Mouse (Mus musculus) midbrain, embryonic 12.5 days (tissue): ENCODE measurements around the gene Nxpe3. TPM values are rescaled to one million over a fixed set of nuclear protein-coding genes. Genes with fewer than 3 reads are reported as not detected.

Source experiments
- polyA plus RNA-seq: library from polyadenylated mRNA; unstranded; fragments of >200 nt; fragmentation: Nextera tagmentation; extraction: Ambion mirVana; gene quantifications from 2 replicates; pipeline ENCODE4 v1.2.1, GENCODE M21; 2016

Nxpe3 gene
- polyA plus RNA-seq, 1 experiment from 2014 or later: 1.1 TPM

Other genes starting within 250 kb of the Nxpe3 start
- 1.5 TPM in 2 replicates for gene Nfkbiz, start 56.4 kb downstream of the Nxpe3 start, polyA plus RNA-seq
- 21.3 and 22.6 TPM in 2 replicates for gene Cep97, start 39.6 kb upstream of the Nxpe3 start, polyA plus RNA-seq
- 724 and 726 TPM in 2 replicates for gene Rpl24, start 71.0 kb upstream of the Nxpe3 start, polyA plus RNA-seq
- gene Zbtb11, start 78.6 kb upstream of the Nxpe3 start, polyA plus RNA-seq: 21.5 and 21.6 TPM in 2 replicates
- gene Pcnp, start 134.5 kb upstream of the Nxpe3 start, polyA plus RNA-seq: 302 and 320 TPM in 2 replicates
- gene Trmt10c, start 142.5 kb upstream of the Nxpe3 start, polyA plus RNA-seq: 24.5 and 26.1 TPM in 2 replicates
- 52.6 and 56.5 TPM in 2 replicates for gene Senp7, start 153.1 kb upstream of the Nxpe3 start, polyA plus RNA-seq